Mouse (Mus musculus): ENCODE measurements around the gene Gemin7.
"Not testable (repeated sequence)": the region's sequence is repeated elsewhere in the genome, so short reads cannot be mapped to it uniquely, and the experiment has no call there.

Gemin7 gene

GRCm38 (mm10) chr7:19577141-19577852, at the start of gene Gemin7, which contains the start of gene Zfp296:
Gene Gemin7, minus strand, starts transcription at chr7:19577595.
Gene Zfp296, plus strand, starts transcription at chr7:19577287.
- no peak for DNase-seq (ENCODE audit: low spot score)

GRCm38 (mm10) chr7:19623433-19623832, 46.0 kb upstream of the Gemin7 start:
- DNase-seq (ENCODE audit: low spot score) = no peak

- DNase-seq (ENCODE audit: low spot score) = no peak
Observed at GRCm38 (mm10) chr7:19622241-19622640, 44.8 kb upstream of the Gemin7 start.

GRCm38 (mm10) chr7:19620811-19621210, 43.4 kb upstream of the Gemin7 start:
- DNase-seq (ENCODE audit: low spot score) = no peak

- DNase-seq (ENCODE audit: low spot score) = peak; percentile 62
Observed at GRCm38 (mm10) chr7:19619004-19619801, 41.8 kb upstream of the Gemin7 start.

- no peak for DNase-seq (ENCODE audit: low spot score)
Observed at GRCm38 (mm10) chr7:19615036-19615577, 37.7 kb upstream of the Gemin7 start.

GRCm38 (mm10) chr7:19610969-19611368, 33.6 kb upstream of the Gemin7 start:
- no peak for DNase-seq (ENCODE audit: low spot score)

- DNase-seq (ENCODE audit: low spot score) = no peak
Observed at GRCm38 (mm10) chr7:19609641-19610332, 32.4 kb upstream of the Gemin7 start.

GRCm38 (mm10) chr7:19607291-19607690, 29.9 kb upstream of the Gemin7 start:
- DNase-seq (ENCODE audit: low spot score) = no peak

GRCm38 (mm10) chr7:19604606-19605214, 27.3 kb upstream of the Gemin7 start:
- DNase-seq (ENCODE audit: low spot score) = not testable (repeated sequence)

GRCm38 (mm10) chr7:19603849-19604605, 26.6 kb upstream of the Gemin7 start, which contains the start of gene Clasrp:
Gene Clasrp, minus strand, starts transcription at chr7:19604486.
- DNase-seq (ENCODE audit: low spot score) = peak; percentile 85

- DNase-seq (ENCODE audit: low spot score) = no peak
Observed at GRCm38 (mm10) chr7:19603055-19603454, 25.7 kb upstream of the Gemin7 start.

- DNase-seq (ENCODE audit: low spot score) = peak; percentile 6
Observed at GRCm38 (mm10) chr7:19600562-19600961, 23.2 kb upstream of the Gemin7 start.

- no peak for DNase-seq (ENCODE audit: low spot score)
Observed at GRCm38 (mm10) chr7:19593061-19593730, 15.8 kb upstream of the Gemin7 start.

GRCm38 (mm10) chr7:19589917-19590316, 12.5 kb upstream of the Gemin7 start:
- peak; percentile 42 for DNase-seq (ENCODE audit: low spot score)

GRCm38 (mm10) chr7:19589207-19589606, 11.8 kb upstream of the Gemin7 start:
- no peak for DNase-seq (ENCODE audit: low spot score)

GRCm38 (mm10) chr7:19586269-19586668, 8.9 kb upstream of the Gemin7 start:
- DNase-seq (ENCODE audit: low spot score) = no peak

- no peak for DNase-seq (ENCODE audit: low spot score)
Observed at GRCm38 (mm10) chr7:19580634-19581033, 3.2 kb upstream of the Gemin7 start.

GRCm38 (mm10) chr7:19579751-19580150, 2.4 kb upstream of the Gemin7 start:
- no peak for DNase-seq (ENCODE audit: low spot score)

- no peak for DNase-seq (ENCODE audit: low spot score)
Observed at GRCm38 (mm10) chr7:19578436-19578835, 1.0 kb upstream of the Gemin7 start.

All from MN1 (cell line).